Mouse (Mus musculus): Measurements from ENCODE around the gene Dclk2.

GRCm38 (mm10) chr3:86761095-86762035, 159.3 kb downstream of the Dclk2 start:
- TF ChIP-seq GATA1 (IDR thresholded peaks at IDR 0.05; ENCODE audit: low read length) (no peak), TAL1 (IDR thresholded peaks at IDR 0.05; ENCODE audit: low read length) (no peak)
